In genomic region chr11:74908618-74909399, GRCm38 (mm10) we compare ENCODE assay signal across 22 mouse cellular contexts. TPM values are rescaled to one million over a fixed set of nuclear protein-coding genes. Genes with fewer than 3 reads are reported as not detected.
DNase-seq lines count a peak whose midpoint lies in the region; TF ChIP-seq lines count a peak whose summit lies in the region.
"Had no signal": no experiment of that assay in that cellular context is flagged by ENCODE, and none has a peak within 500 bp of the region (broad histone marks: within the 10 kb centered on the region; RNA-seq: fewer than 3 reads in every experiment).

No protein-coding gene starts in this region.

- H3K27ac ChIP-seq in layer of hippocampus, adult 2 months = peak overlapping the region; percentile 32; the same call in 1 of the 2 replicates
- H3K27ac ChIP-seq in MEL (ENCODE audit: control insufficient read depth, low read depth, low read length) = no peak overlapping the region
- no peak overlapping the region for H3K27ac ChIP-seq in kidney, adult 2 months (ENCODE audit: insufficient read depth, low read depth, low read length)
- H3K27ac ChIP-seq: heart, embryonic 13.5 days; hindbrain, postnatal 0 days; limb, embryonic 15.5 days; liver, embryonic 14.5 days; neural tube, embryonic 13.5 days had no signal

- DNase-seq in layer of hippocampus, adult 2 months (ENCODE audit: low spot score in 2 of 2) = no peak
- no peak for DNase-seq in layer of hippocampus, adult 9-11 months
- DNase-seq in MEL (ENCODE audit: low read depth, low spot score) = peak; percentile 34
- DNase-seq in kidney, adult 2 months = peak; percentile 52
- peak; percentile 30 to 52 for DNase-seq in kidney, postnatal 36 days
- DNase-seq in urinary bladder, postnatal 4 days (ENCODE audit: low spot score in 2 of 2) = no peak
- no peak for DNase-seq in adrenal gland, postnatal 4 days (ENCODE audit: low spot score in 2 of 2)
- DNase-seq in spleen, adult 12 weeks (ENCODE audit: low spot score) = no peak
- DNase-seq: adrenal gland, adult 2 months; cerebellum, adult 2 months; gastrocnemius, postnatal 25 days; heart, adult 18-20 months; heart, postnatal 14 days; lung, embryonic 14.5 days; midbrain, embryonic 14.5 days; retina, postnatal 1 day; thymus, adult 2 months had no signal

- TF ChIP-seq RAD21 in MEL (IDR thresholded peaks at IDR 0.05; ENCODE audit: low read depth, low read length) = no peak

- no peak overlapping the region for H3K4me3 ChIP-seq in layer of hippocampus, adult 2 months
- H3K4me3 ChIP-seq in MEL (ENCODE audit: control insufficient read depth in 1 of 2, insufficient read depth in 1 of 2, low read depth in 2 of 2, low read length in 2 of 2) = no peak overlapping the region
- H3K4me3 ChIP-seq in kidney, adult 2 months (ENCODE audit: insufficient read depth, low read depth, low read length) = no peak overlapping the region
- H3K4me3 ChIP-seq: heart, embryonic 13.5 days; limb, embryonic 15.5 days; neural tube, embryonic 13.5 days had no signal

- H3K27me3 ChIP-seq in MEL (ENCODE audit: control insufficient read depth in 1 of 2, insufficient read depth in 2 of 2, low read length in 2 of 2) = no peaks in the 10 kb centered on the region
- H3K27me3 ChIP-seq in kidney, adult 2 months (replicated peaks; ENCODE audit: control insufficient read depth, insufficient read depth, low read length) = no peaks in the 10 kb centered on the region
- H3K27me3 ChIP-seq: heart, embryonic 13.5 days; limb, embryonic 15.5 days; neural tube, embryonic 13.5 days had no signal

- peaks cover 0 to 3% of the 10 kb centered on the region in 2 experiments; a peak in 2 of 4 replicates for H3K4me1 ChIP-seq in MEL (ENCODE audit: control insufficient read depth in 1 of 2, insufficient read depth in 2 of 2, low read length in 2 of 2)
- H3K4me1 ChIP-seq in kidney, adult 2 months (ENCODE audit: control insufficient read depth, insufficient read depth, low read length) = peaks cover 3% of the 10 kb centered on the region; the same call in 1 of the 2 replicates
- H3K4me1 ChIP-seq: heart, embryonic 13.5 days; limb, embryonic 15.5 days; neural tube, embryonic 13.5 days had no signal

- peaks cover 16 to 41% of the 10 kb centered on the region in 2 experiments for H3K36me3 ChIP-seq in MEL (ENCODE audit: control insufficient read depth in 1 of 2, insufficient read depth in 2 of 2, low read length in 2 of 2)
- peaks cover 33% of the 10 kb centered on the region for H3K36me3 ChIP-seq in kidney, adult 2 months (ENCODE audit: control insufficient read depth, insufficient read depth, low read length)

- H3K79me2 ChIP-seq in MEL (ENCODE audit: control insufficient read depth, insufficient read depth, low read length, poor library complexity) = peaks cover 2% of the 10 kb centered on the region; the same call in 1 of the 2 replicates

- TF ChIP-seq EP300 in MEL (IDR thresholded peaks at IDR 0.05; ENCODE audit: low read depth in 1 of 2, low read length in 2 of 2) = no peak

- TF ChIP-seq POLR2A in MEL (IDR thresholded peaks at IDR 0.05; ENCODE audit: control insufficient read depth in 1 of 2, insufficient read depth in 1 of 2, low read depth in 1 of 2, low read length in 2 of 2, poor library complexity in 1 of 2) = peak in 1 of 2 experiments; percentile 51; a peak in 2 of 4 replicates
- no peak for TF ChIP-seq POLR2A in kidney, adult 2 months (IDR thresholded peaks at IDR 0.05; ENCODE audit: low read depth, low read length)

- 61% methylated on average over 12 of the region's 12 CpGs for WGBS in kidney, adult 2 months

- TF ChIP-seq CTCF in layer of hippocampus, adult 2 months (conservative IDR thresholded peaks at IDR 0.05) = no peak
- TF ChIP-seq CTCF in MEL (IDR thresholded peaks at IDR 0.05 in 2 of 3, conservative IDR thresholded peaks at IDR 0.05 in 1 of 3; ENCODE audit: control insufficient read depth in 1 of 3, insufficient read depth in 1 of 3, low read depth in 2 of 3, low read length in 3 of 3, poor library complexity in 1 of 3, severe bottlenecking in 1 of 3) = no peak
- no peak for TF ChIP-seq CTCF in kidney, adult 2 months (conservative IDR thresholded peaks at IDR 0.05; ENCODE audit: insufficient read depth, insufficient read length, low read depth, low read length)

- no peaks in the 10 kb centered on the region for H3K9me3 ChIP-seq in MEL (replicated peaks; ENCODE audit: insufficient read depth, low read length)
- H3K9me3 ChIP-seq: heart, embryonic 13.5 days; limb, embryonic 15.5 days; neural tube, embryonic 13.5 days had no signal

- H3K9ac ChIP-seq in MEL (ENCODE audit: control insufficient read depth, low read depth, low read length, poor library complexity, severe bottlenecking) = no peak overlapping the region
- H3K9ac ChIP-seq: heart, embryonic 13.5 days; limb, embryonic 15.5 days; liver, embryonic 14.5 days; lung, embryonic 14.5 days; neural tube, embryonic 13.5 days had no signal

TF ChIP-seq in MEL, 35 proteins besides CTCF, POLR2A, EP300 and RAD21:
- TF ChIP-seq POLR2AphosphoS2 (IDR thresholded peaks at IDR 0.05; ENCODE audit: low read length) (peak; percentile 75; the same call in 1 of the 2 replicates), ZMIZ1 (IDR thresholded peaks at IDR 0.05; ENCODE audit: low read depth, low read length) (peak; percentile 66; the same call in 1 of the 2 replicates), SMC3 (IDR thresholded peaks at IDR 0.05; ENCODE audit: low read depth, low read length) (peak; percentile 2; the same call in 1 of the 2 replicates), BHLHE40 (IDR thresholded peaks at IDR 0.05; ENCODE audit: borderline replicate concordance, low read depth, low read length) (no peak)
TF ChIP-seq in MEL: peak in this region for 3.

RNA-seq across cellular contexts. Expression of gene Tsr1, which starts 10.9 kb away (rescaled TPM):
- total RNA-seq in layer of hippocampus, adult 2 months (2021) = 10 to 100 TPM; 32.0 to 36.8 TPM
- 165 and 178 TPM in 2 replicates for total RNA-seq in MEL (2012; rRNA removed)
- polyA plus RNA-seq in MEL (2012; ENCODE audit: insufficient read depth in 1 of 2, insufficient read length in 2 of 2, low read depth in 1 of 2, low replicate concordance in 2 of 2, missing spikeins in 1 of 2) = 100 to 1,000 TPM; 123 to 129 TPM
- 6.3 and 6.6 TPM in 2 replicates for polyA plus RNA-seq in kidney, adult 2 months (2012; rRNA removed)
- 10 to 100 TPM; 39.7 to 42.3 TPM for total RNA-seq in adrenal gland, postnatal 4 days (2021)

RNA-seq across cellular contexts. Expression of gene Sgsm2, which starts 11.9 kb away (rescaled TPM):
- 10 to 100 TPM; 91.7 to 99.3 TPM for total RNA-seq in layer of hippocampus, adult 2 months (2021)
- 7.2 and 8.0 TPM in 2 replicates for total RNA-seq in MEL (2012; rRNA removed)
- polyA plus RNA-seq in MEL (2012; ENCODE audit: insufficient read depth in 1 of 2, insufficient read length in 2 of 2, low read depth in 1 of 2, low replicate concordance in 2 of 2, missing spikeins in 1 of 2) = 10 to 100 TPM in 1 of 2 experiments, not detected in 1; 15.1 TPM
- polyA plus RNA-seq in kidney, adult 2 months (2012; rRNA removed) = 27.5 and 31.0 TPM in 2 replicates
- total RNA-seq in adrenal gland, postnatal 4 days (2021) = 10 to 100 TPM; 26.3 to 31.9 TPM

RNA-seq across cellular contexts. Expression of gene Smg6, which starts 16.8 kb away (rescaled TPM):
- 10 to 100 TPM; 31.9 to 34.7 TPM for total RNA-seq in layer of hippocampus, adult 2 months (2021)
- 11.6 and 13.6 TPM in 2 replicates for total RNA-seq in MEL (2012; rRNA removed)
- 10 to 100 TPM in 1 of 2 experiments, not detected in 1; 19.0 TPM for polyA plus RNA-seq in MEL (2012; ENCODE audit: insufficient read depth in 1 of 2, insufficient read length in 2 of 2, low read depth in 1 of 2, low replicate concordance in 2 of 2, missing spikeins in 1 of 2)
- polyA plus RNA-seq in kidney, adult 2 months (2012; rRNA removed) = 35.2 and 40.1 TPM in 2 replicates
- 10 to 100 TPM; 32.7 to 37.8 TPM for total RNA-seq in adrenal gland, postnatal 4 days (2021)

RNA-seq across cellular contexts. Expression of gene Srr, which starts 16.9 kb away (rescaled TPM):
- total RNA-seq in layer of hippocampus, adult 2 months (2021) = 10 to 100 TPM; 85.2 to 96.3 TPM
- total RNA-seq in MEL (2012; rRNA removed) = 4.1 and 5.2 TPM in 2 replicates
- polyA plus RNA-seq in MEL (2012; ENCODE audit: insufficient read depth in 1 of 2, insufficient read length in 2 of 2, low read depth in 1 of 2, low replicate concordance in 2 of 2, missing spikeins in 1 of 2) = 1 to 10 TPM in 1 of 2 experiments, not detected in 1; 6.8 TPM
- 49.7 and 52.0 TPM in 2 replicates for polyA plus RNA-seq in kidney, adult 2 months (2012; rRNA removed)
- 10 to 100 TPM; 36.0 to 40.5 TPM for total RNA-seq in adrenal gland, postnatal 4 days (2021)

Comparison
In these comparisons a context has a peak if more than half of its experiments do, and no peak if none do; other contexts are left out.
1. DNase-seq: peak in MEL (single experiment), kidney, adult 2 months (single experiment) and kidney, postnatal 36 days (2 of 2); none in layer of hippocampus, adult 2 months (0 of 2), layer of hippocampus, adult 9-11 months (single experiment), urinary bladder, postnatal 4 days (0 of 2), adrenal gland, postnatal 4 days (0 of 2) and spleen, adult 12 weeks (single experiment).